Mouse (Mus musculus) brown adipose tissue, adult 24 weeks (tissue): Measurements from ENCODE around the gene Daxx. TPM values are rescaled to one million over a fixed set of nuclear protein-coding genes. Genes with fewer than 3 reads are reported as not detected.
"Not testable (repeated sequence)": the region's sequence is repeated elsewhere in the genome, so short reads cannot be mapped to it uniquely, and the experiment has no call there.

Experiments
- H3K27ac ChIP-seq: fragments of 200-500 bp; replicated peaks from 2 replicates; pipeline ENCODE4 v1.5.1; 2012; ENCODE audit warnings: low read depth, mild to moderate bottlenecking, low read length
- H3K4me1 ChIP-seq: fragments of 200-500 bp; 2 replicates; pipeline ENCODE4 v1.6.1; 2012; ENCODE audit warnings: low read length, mixed read lengths; ENCODE audit not compliant: control insufficient read depth, insufficient read depth, insufficient read length
- H3K4me3 ChIP-seq: fragments of 200-500 bp; 2 replicates; pipeline ENCODE4 v1.5.1; 2012; ENCODE audit warnings: low read depth, mild to moderate bottlenecking, low read length, moderate library complexity; ENCODE audit not compliant: insufficient read depth
- polyA plus RNA-seq: library from polyadenylated mRNA; stranded (reverse); fragments of >200 nt; gene quantifications from 2 replicates; pipeline ENCODE4 v1.2.4, GENCODE M21; 2012; ENCODE audit not compliant: missing spikeins, insufficient read depth, insufficient read length

Daxx gene
- polyA plus RNA-seq, result 13.6 and 26.9 TPM in 2 replicates

- peak within 1 kb of the TSS; percentile 93 for H3K27ac ChIP-seq
- H3K4me3 ChIP-seq, result peak within 1 kb of the TSS; percentile 82
- 0 out of 2 replicates have a peak, but pooled peaks cover 3% of the 10 kb centered on the region for H3K4me1 ChIP-seq
These were observed at the start of gene Daxx for GRCm38 (mm10) chr17:33909077-33909868. Gene Daxx, plus strand, starts transcription at chr17:33909414.

- H3K27ac ChIP-seq, result no peak overlapping the region
- 0 out of 2 replicates have a peak overlapping the region, but pooled peaks have one; percentile 27 for H3K4me3 ChIP-seq
- H3K4me1 ChIP-seq, result no peaks in the 10 kb centered on the region
These were observed 43.7 kb upstream of the Daxx start for GRCm38 (mm10) chr17:33865330-33866030.

GRCm38 (mm10) chr17:33873537-33873936 lies 35.7 kb upstream of the Daxx start, which contains the start of gene Gm7029:
Gene Gm7029, plus strand, starts transcription at chr17:33873837.
- H3K27ac ChIP-seq, H3K4me3 ChIP-seq, H3K4me1 ChIP-seq: not testable (repeated sequence)

GRCm38 (mm10) chr17:33874411-33874810 lies 34.8 kb upstream of the Daxx start:
- Histone ChIP-seq H3K4me1 (no peaks in the 10 kb centered on the region), H3K4me3 (no peak overlapping the region), H3K27ac (no peak overlapping the region)

- H3K4me3 ChIP-seq, H3K27ac ChIP-seq, H3K4me1 ChIP-seq: not testable (repeated sequence)
These were observed 33.4 kb upstream of the Daxx start for GRCm38 (mm10) chr17:33875797-33876196.

GRCm38 (mm10) chr17:33884320-33884719 lies 24.9 kb upstream of the Daxx start:
- not testable (repeated sequence) for H3K4me1 ChIP-seq, H3K4me3 ChIP-seq, H3K27ac ChIP-seq

- H3K4me3 ChIP-seq, H3K27ac ChIP-seq, H3K4me1 ChIP-seq: not testable (repeated sequence)
These were observed 21.4 kb upstream of the Daxx start for GRCm38 (mm10) chr17:33887802-33888201.

- H3K27ac ChIP-seq, H3K4me1 ChIP-seq, H3K4me3 ChIP-seq: not testable (repeated sequence)
These were observed 21.0 kb upstream of the Daxx start for GRCm38 (mm10) chr17:33888230-33888629.

GRCm38 (mm10) chr17:33889941-33890532 lies 19.2 kb upstream of the Daxx start:
- H3K4me3 ChIP-seq, result peak overlapping the region; percentile 67
- not testable (repeated sequence) for H3K4me1 ChIP-seq, H3K27ac ChIP-seq

- no peak within 1 kb of the TSS for H3K27ac ChIP-seq
- H3K4me1 ChIP-seq, result no peaks in the 10 kb centered on the region
- H3K4me3 ChIP-seq, result peak within 1 kb of the TSS; percentile 67
These were observed 18.6 kb upstream of the Daxx start, which contains the start of gene Kifc1 for GRCm38 (mm10) chr17:33890533-33891059. Gene Kifc1, minus strand, starts transcription at chr17:33890661.

GRCm38 (mm10) chr17:33891357-33891756 lies 17.9 kb upstream of the Daxx start:
- no peak overlapping the region for H3K27ac ChIP-seq
- no peak overlapping the region for H3K4me3 ChIP-seq

GRCm38 (mm10) chr17:33891892-33892291 lies 17.3 kb upstream of the Daxx start:
- not testable (repeated sequence) for H3K4me1 ChIP-seq, H3K27ac ChIP-seq, H3K4me3 ChIP-seq

More at GRCm38 (mm10) chr17:33891357-33891756, 17.9 kb upstream of the Daxx start:
- H3K4me1 ChIP-seq, result no peaks in the 10 kb centered on the region

- no peak overlapping the region for H3K27ac ChIP-seq
These were observed 16.8 kb upstream of the Daxx start for GRCm38 (mm10) chr17:33892429-33892828.

GRCm38 (mm10) chr17:33893011-33893410 lies 16.2 kb upstream of the Daxx start:
- not testable (repeated sequence) for H3K27ac ChIP-seq, H3K4me1 ChIP-seq, H3K4me3 ChIP-seq

More at GRCm38 (mm10) chr17:33892429-33892828, 16.8 kb upstream of the Daxx start:
- Histone ChIP-seq H3K4me1 (no peaks in the 10 kb centered on the region), H3K4me3 (no peak overlapping the region)
